Mouse (Mus musculus) layer of hippocampus, adult 11-12 months (tissue): ENCODE measurements at regions not wholly inside any gene's neighbourhood (a gene's known extent, or its start where the extent isn't known, plus 50 kb on each side); places are given as distances from the start of the nearest gene placed in this dataset.
A peak's percentile ranks its signal among the peaks of the same experiment; 100 is the strongest.

Source experiments
- DNase-seq: peaks from one replicate; pipeline ENCODE4 v3.0.0; 2022; ENCODE audit warnings: low spot score

GRCm38 (mm10) chr5:133708881-133709280 lies 390.6 kb upstream of the Castor2 start:
- peak; percentile 4 for DNase-seq

- no peak for DNase-seq
Measured at GRCm38 (mm10) chr5:133686206-133686605, 413.3 kb upstream of the Castor2 start.

GRCm38 (mm10) chr5:133683021-133683420 lies 416.5 kb upstream of the Castor2 start:
- DNase-seq: no peak

- peak; percentile 71 for DNase-seq
Measured at GRCm38 (mm10) chr5:133676791-133677450, 422.6 kb upstream of the Castor2 start.

GRCm38 (mm10) chr5:133675636-133676035 lies 423.9 kb upstream of the Castor2 start:
- DNase-seq: no peak

GRCm38 (mm10) chr5:133666473-133666872 lies 433.0 kb upstream of the Castor2 start:
- DNase-seq: peak; percentile 54

GRCm38 (mm10) chr5:133662474-133663256 lies 436.8 kb upstream of the Castor2 start:
- DNase-seq: no peak

- DNase-seq: no peak
Measured at GRCm38 (mm10) chr5:133660351-133660750, 439.2 kb upstream of the Castor2 start.

GRCm38 (mm10) chr5:133656837-133657236 lies 442.7 kb upstream of the Castor2 start:
- DNase-seq: no peak

- DNase-seq: no peak
Measured at GRCm38 (mm10) chr5:133653431-133653830, 446.1 kb upstream of the Castor2 start.

GRCm38 (mm10) chr5:133650246-133650645 lies 449.3 kb upstream of the Castor2 start:
- DNase-seq: no peak

- DNase-seq: no peak
Measured at GRCm38 (mm10) chr5:133645696-133646195, 453.8 kb upstream of the Castor2 start.

- no peak for DNase-seq
Measured at GRCm38 (mm10) chr5:133643326-133643725, 456.2 kb upstream of the Castor2 start.

GRCm38 (mm10) chr5:133634481-133634880 lies 465.0 kb upstream of the Castor2 start:
- no peak for DNase-seq

- no peak for DNase-seq
Measured at GRCm38 (mm10) chr5:133631812-133632211, 467.7 kb upstream of the Castor2 start.

- DNase-seq: no peak
Measured at GRCm38 (mm10) chr5:133619347-133619746, 480.2 kb upstream of the Castor2 start.

- DNase-seq: no peak
Measured at GRCm38 (mm10) chr5:133601241-133601739, 498.2 kb upstream of the Castor2 start.

GRCm38 (mm10) chr5:133600630-133601029 lies 498.9 kb upstream of the Castor2 start:
- peak; percentile 5 for DNase-seq

GRCm38 (mm10) chr5:133598105-133598504 lies 501.4 kb upstream of the Castor2 start:
- DNase-seq: no peak

GRCm38 (mm10) chr5:133586492-133586891 lies 513.0 kb upstream of the Castor2 start:
- peak; percentile 6 for DNase-seq

- peak; percentile 67 for DNase-seq
Measured at GRCm38 (mm10) chr5:133585181-133585580, 514.3 kb upstream of the Castor2 start.

- no peak for DNase-seq
Measured at GRCm38 (mm10) chr5:133576595-133576994, 522.9 kb upstream of the Castor2 start.

GRCm38 (mm10) chr5:133569096-133569495 lies 530.4 kb upstream of the Castor2 start:
- DNase-seq: no peak
